In genomic region chr16:21641944-21642343, GRCm38 (mm10) we compare ENCODE assay signal across 8 mouse cellular contexts. TPM values are rescaled to one million over a fixed set of nuclear protein-coding genes. Genes with fewer than 3 reads are reported as not detected.
DNase-seq lines count a peak whose midpoint lies in the region; ATAC-seq and TF ChIP-seq lines count a peak whose summit lies in the region.

No protein-coding gene starts in this region.

- WGBS in heart, embryonic 10.5 days = 53% methylated on average over 3 of the region's 3 CpGs

- peak overlapping the region; percentile 82 for H3K27ac ChIP-seq in gastrocnemius, adult 2 months
- peak overlapping the region; percentile 52 for H3K27ac ChIP-seq in heart, embryonic 10.5 days

- H3K27me3 ChIP-seq in heart, embryonic 10.5 days (ENCODE audit: insufficient read depth, poor library complexity, severe bottlenecking) = no peaks in the 10 kb centered on the region

- H3K4me1 ChIP-seq in heart, embryonic 10.5 days = peaks cover 56% of the 10 kb centered on the region

- no peak for TF ChIP-seq CTCF in gastrocnemius, adult 2 months (IDR thresholded peaks at IDR 0.05)

- ATAC-seq in megakaryocyte-erythroid progenitor cell, adult 5-6 weeks (replicated peaks; ENCODE audit: low FRiP score, low TSS enrichment, poor library complexity, severe bottlenecking) = 0 out of 2 replicates have a peak, but pooled peaks have one; percentile 32

- DNase-seq in gastrocnemius, adult 2 months = no peak
- no peak for DNase-seq in gastrocnemius, adult 8-10 months (ENCODE audit: low spot score in 2 of 2)
- DNase-seq in heart, embryonic 10.5 days (ENCODE audit: low spot score) = no peak
- peak; percentile 64 for DNase-seq in kidney, postnatal 14 days
- no peak for DNase-seq in embryo, embryonic 10 days (ENCODE audit: low spot score)
- no peak for DNase-seq in layer of hippocampus, adult 18-20 months (ENCODE audit: low spot score in 2 of 2)
- no peak for DNase-seq in adipocyte (ENCODE audit: low spot score)

- peaks cover 25% of the 10 kb centered on the region for H3K36me3 ChIP-seq in heart, embryonic 10.5 days

- intact Hi-C loops in gastrocnemius, adult 2 months (cut with DNase I) = no loop called here

- H3K4me3 ChIP-seq in gastrocnemius, adult 2 months = no peak overlapping the region
- no peak overlapping the region for H3K4me3 ChIP-seq in heart, embryonic 10.5 days

- no peaks in the 10 kb centered on the region for H3K9me3 ChIP-seq in heart, embryonic 10.5 days

RNA-seq across cellular contexts. Expression of gene 2510009E07Rik, which starts 52.5 kb away (rescaled TPM):
- 10 to 100 TPM; 20.7 to 28.3 TPM for total RNA-seq in gastrocnemius, adult 2 months (2021)
- total RNA-seq in gastrocnemius, adult 8-10 months (2022) = 10 to 100 TPM; 21.4 to 32.1 (median 26.3) TPM
- polyA plus RNA-seq in heart, embryonic 10.5 days (2016; fragmentation: Nextera tagmentation; extraction: Ambion mirVana) = 14.5 and 19.7 TPM in 2 replicates
- total RNA-seq in megakaryocyte-erythroid progenitor cell, adult 5-6 weeks (2014; fragmentation: Nextera tagmentation) = 0.25 and 0.57 TPM in 2 replicates
- 0.23 and 2.4 TPM in 2 replicates for total RNA-seq in megakaryocyte-erythroid progenitor cell, adult 5-6 weeks (2017)
- 10 to 100 TPM; 38.0 to 43.8 TPM for total RNA-seq in layer of hippocampus, adult 18-20 months (2021)

Comparison
In these comparisons a context has a peak if more than half of its experiments do, and no peak if none do; other contexts are left out.
1. RNA of gene 2510009E07Rik, which starts 52.5 kb away (total RNA-seq): 38.0 to 43.8 TPM in layer of hippocampus, adult 18-20 months, 21.4 to 32.1 TPM in gastrocnemius, adult 8-10 months and 20.7 to 28.3 TPM in gastrocnemius, adult 2 months; 0.23 to 2.4 TPM in megakaryocyte-erythroid progenitor cell, adult 5-6 weeks; every median in the first group is over 4 times any median in the second.